Mouse (Mus musculus): ENCODE data around the gene Mkln1.
"Not testable (repeated sequence)": the region's sequence is repeated elsewhere in the genome, so short reads cannot be mapped to it uniquely, and the experiment has no call there.

The Mkln1 gene

DNA sequence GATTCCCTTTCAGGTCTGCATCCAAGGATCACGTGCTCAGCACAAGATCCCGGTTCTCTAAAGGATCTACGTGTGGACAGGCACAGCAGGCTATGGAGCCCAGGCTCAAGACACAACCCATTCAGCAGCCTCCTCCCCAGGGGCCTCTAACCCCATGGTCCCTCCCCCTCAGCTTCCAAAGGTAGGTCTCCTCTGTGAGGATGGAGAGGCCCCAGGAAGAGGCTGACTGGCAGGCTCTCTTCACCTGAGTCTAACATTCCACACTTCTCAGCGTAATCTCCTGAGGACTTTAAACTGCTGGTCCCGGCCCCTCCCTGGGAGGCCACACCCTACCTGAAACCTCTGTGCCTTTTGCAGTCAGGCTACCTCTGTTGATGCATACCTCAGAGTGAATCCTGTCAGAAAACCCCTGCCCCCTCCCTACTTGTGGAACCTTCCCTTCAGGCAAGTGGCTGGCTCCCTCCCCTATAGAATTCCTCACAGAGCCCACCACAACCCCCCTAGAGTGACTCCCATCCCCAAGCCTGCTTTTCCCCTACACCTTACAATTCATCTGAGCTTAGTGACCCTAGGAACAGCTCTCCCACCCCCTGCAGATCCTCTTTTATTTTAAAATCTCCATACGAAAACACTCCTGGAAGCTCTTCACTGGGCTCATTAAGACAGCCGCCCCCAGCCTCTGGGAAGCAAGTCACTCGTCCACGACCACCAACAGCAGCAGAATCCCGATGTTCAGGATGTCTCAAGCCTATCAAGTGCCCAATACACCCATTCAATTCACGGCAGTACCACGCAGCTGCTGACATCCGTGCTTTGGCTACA lies 161.8 kb downstream of the Mkln1 start:
- DNase-seq: no peak

GRCm38 (mm10) chr6:31561948-31562347 lies 163.4 kb downstream of the Mkln1 start:
- not testable (repeated sequence) for DNase-seq

- no peak for DNase-seq
Measured at GRCm38 (mm10) chr6:31562371-31563080, 164.0 kb downstream of the Mkln1 start.

GRCm38 (mm10) chr6:31563235-31564181 lies 165.0 kb downstream of the Mkln1 start, which contains the start of gene Podxl:
Podxl (minus strand) TSS chr6:31563981.
- peak; percentile 89 for DNase-seq

DNA sequence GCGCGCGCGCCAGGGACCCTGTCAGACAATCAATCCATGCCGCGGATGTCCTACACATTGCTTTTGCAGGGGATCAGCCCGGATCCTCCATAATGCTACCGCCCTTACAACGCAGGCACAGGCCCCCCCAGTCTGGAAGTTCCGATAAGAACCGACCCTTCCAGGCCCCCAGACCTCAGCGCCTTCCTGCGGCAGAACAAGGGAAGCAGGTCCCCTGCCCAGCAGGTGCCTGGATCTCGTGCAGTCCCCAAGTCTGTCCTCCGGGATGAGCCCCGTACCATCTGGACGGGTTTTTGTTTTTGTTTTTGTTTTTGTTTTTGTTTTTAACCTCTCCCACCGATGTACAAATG lies 165.6 kb downstream of the Mkln1 start:
- no peak for DNase-seq

GRCm38 (mm10) chr6:31564901-31565391 lies 166.4 kb downstream of the Mkln1 start:
- DNase-seq: peak; percentile 34

Data from liver (tissue).